Mouse (Mus musculus): Measurements from ENCODE around the gene Lhfpl5. TPM values are rescaled to one million over a fixed set of nuclear protein-coding genes. Genes with fewer than 3 reads are reported as not detected.

The Lhfpl5 gene
- total and polyA plus RNA-seq, 3 experiments: 0.08 TPM; not detected in 2

DNA sequence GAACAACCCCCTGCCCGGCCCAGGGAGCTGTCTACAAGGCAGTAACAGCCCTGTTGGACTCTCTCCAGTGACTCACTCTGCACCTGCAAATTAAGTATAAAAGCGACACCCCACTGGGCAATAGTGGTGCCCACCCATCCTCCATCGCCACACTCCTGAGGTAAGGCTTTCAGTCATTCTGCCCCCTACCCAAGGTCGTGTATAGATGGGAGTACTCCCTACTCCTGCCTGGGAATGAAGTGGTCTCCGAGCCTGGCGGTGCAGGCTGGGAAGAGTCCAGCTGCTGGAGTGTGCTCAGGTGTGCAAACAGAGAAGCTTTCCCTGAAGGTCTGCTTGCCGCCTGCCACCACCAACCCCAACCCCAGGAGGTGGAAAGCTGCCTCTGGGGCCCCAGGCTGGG lies 13.8 kb upstream of the Lhfpl5 start:
- dilution Hi-C loops (cut with MboI; ENCODE audit: extremely low pct_ligation_motif_present, extremely low pct_unique_long_range_greater_than_20kb, low sequenced_read_pairs) (no loop called here), in situ Hi-C loops (cut with MboI; ENCODE audit: low pct_ligation_motif_present, low pct_unique_long_range_greater_than_20kb, low sequenced_read_pairs) (no loop called here)
- no peak for DNase-seq (ENCODE audit: extremely low read depth)
- no peak overlapping the region for H3K4me3 ChIP-seq (replicated peaks in 1 of 3; ENCODE audit: low read depth in 2 of 3, low read length in 2 of 3, poor library complexity in 1 of 3)
- H3K79me2 ChIP-seq (replicated peaks; ENCODE audit: control insufficient read depth, extremely low read depth, insufficient read depth, poor library complexity, severe bottlenecking): no peaks in the 10 kb centered on the region
- H3K36me3 ChIP-seq (replicated peaks in 1 of 2; ENCODE audit: control insufficient read depth in 1 of 2, insufficient read depth in 1 of 2, low read length in 1 of 2): no peaks in the 10 kb centered on the region
- peaks cover 25% of the 10 kb centered on the region for H3K27me3 ChIP-seq (replicated peaks)
- H3K4me1 ChIP-seq (ENCODE audit: control insufficient read depth in 1 of 2, insufficient read depth in 2 of 2): peaks cover 0 to 16% of the 10 kb centered on the region in 2 experiments; a peak in 2 of 4 replicates
- peaks cover 3% of the 10 kb centered on the region for H3K9me3 ChIP-seq (replicated peaks; ENCODE audit: low read length)
- TF ChIP-seq EP300 (IDR thresholded peaks at IDR 0.05; ENCODE audit: low read length) (no peak), TBP (conservative IDR thresholded peaks at IDR 0.05; ENCODE audit: low read depth, low read length) (no peak), RAD21 (IDR thresholded peaks at IDR 0.05; ENCODE audit: low read depth, low read length) (no peak), HCFC1 (IDR thresholded peaks at IDR 0.05; ENCODE audit: low read depth, low read length) (no peak), KAT2A (IDR thresholded peaks at IDR 0.05; ENCODE audit: insufficient replicate concordance, low read length) (no peak), USF2 (conservative IDR thresholded peaks at IDR 0.05; ENCODE audit: low read depth, low read length) (no peak), NRF1 (IDR thresholded peaks at IDR 0.05; ENCODE audit: low read depth, low read length) (no peak), IRF4 (IDR thresholded peaks at IDR 0.05; ENCODE audit: low read depth, low read length) (no peak)
- H3K9ac ChIP-seq (ENCODE audit: insufficient read depth, low read depth): no peak overlapping the region
- H3K4me2 ChIP-seq (ENCODE audit: insufficient read depth, low read depth, poor library complexity, severe bottlenecking): no peak overlapping the region
- no peak overlapping the region for H3K27ac ChIP-seq (ENCODE audit: insufficient read depth, low read depth)

DNA sequence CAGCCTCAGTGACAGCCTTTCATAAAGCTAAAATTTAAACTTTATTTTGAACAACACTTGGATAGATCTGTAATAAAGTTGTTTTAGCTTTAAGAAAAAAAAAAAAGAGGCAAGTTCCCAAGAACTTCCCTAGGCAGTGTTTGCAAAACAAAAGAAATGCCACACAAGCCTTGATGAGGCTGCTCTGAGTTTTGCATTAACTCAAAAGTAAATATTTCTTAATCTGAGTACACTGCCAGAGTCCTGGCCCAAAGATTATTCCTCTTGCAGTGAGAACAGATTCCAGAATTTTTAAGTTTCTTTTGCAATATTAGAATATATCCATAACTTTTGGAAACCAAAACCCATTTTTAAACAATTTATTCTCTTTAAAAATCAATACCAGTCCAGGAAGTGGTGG lies 10.3 kb upstream of the Lhfpl5 start:
- Histone ChIP-seq H3K27me3 (replicated peaks) (peaks cover 16% of the 10 kb centered on the region), H3K9ac (ENCODE audit: insufficient read depth, low read depth) (no peak overlapping the region), H3K4me1 (ENCODE audit: control insufficient read depth in 1 of 2, insufficient read depth in 2 of 2) (no peaks in the 10 kb centered on the region), H3K4me3 (replicated peaks in 1 of 3; ENCODE audit: low read depth in 2 of 3, low read length in 2 of 3, poor library complexity in 1 of 3) (no peak overlapping the region), H3K36me3 (replicated peaks in 1 of 2; ENCODE audit: control insufficient read depth in 1 of 2, insufficient read depth in 1 of 2, low read length in 1 of 2) (no peaks in the 10 kb centered on the region), H3K9me3 (replicated peaks; ENCODE audit: low read length) (no peaks in the 10 kb centered on the region), H3K79me2 (replicated peaks; ENCODE audit: control insufficient read depth, extremely low read depth, insufficient read depth, poor library complexity, severe bottlenecking) (no peaks in the 10 kb centered on the region), H3K27ac (ENCODE audit: insufficient read depth, low read depth) (no peak overlapping the region), H3K4me2 (ENCODE audit: insufficient read depth, low read depth, poor library complexity, severe bottlenecking) (no peak overlapping the region)
- no peak for DNase-seq (ENCODE audit: extremely low read depth)
- dilution Hi-C loops (cut with MboI; ENCODE audit: extremely low pct_ligation_motif_present, extremely low pct_unique_long_range_greater_than_20kb, low sequenced_read_pairs) (no loop called here), in situ Hi-C loops (cut with MboI; ENCODE audit: low pct_ligation_motif_present, low pct_unique_long_range_greater_than_20kb, low sequenced_read_pairs) (no loop called here)
- no peak for TF ChIP-seq CHD1 (IDR thresholded peaks at IDR 0.05; ENCODE audit: low read depth, low read length)
- TF ChIP-seq ETS1 (conservative IDR thresholded peaks at IDR 0.05; ENCODE audit: low read depth, low read length): no peak

DNA sequence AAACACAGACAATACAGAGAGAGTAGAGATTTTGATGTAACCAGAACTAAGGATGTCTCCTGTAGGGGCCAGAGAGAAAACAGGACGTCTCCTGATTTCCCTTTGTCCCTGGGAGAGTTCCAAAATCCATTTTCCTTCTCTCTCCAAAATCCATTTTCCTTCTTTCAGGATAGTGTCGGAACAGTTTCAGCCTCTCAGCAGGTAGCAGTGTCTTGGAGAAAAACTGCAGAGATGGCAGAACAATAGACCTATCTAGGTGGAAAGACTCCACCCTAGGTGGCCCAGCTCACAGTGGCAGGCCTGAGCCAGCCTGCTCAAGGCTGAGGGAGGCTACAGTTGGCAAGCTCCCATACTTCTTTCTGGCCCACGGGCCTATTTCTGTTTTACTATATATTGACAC lies 7.9 kb upstream of the Lhfpl5 start:
- H3K9me3 ChIP-seq (replicated peaks; ENCODE audit: low read length): no peaks in the 10 kb centered on the region
- no peak overlapping the region for H3K4me3 ChIP-seq (replicated peaks in 1 of 3; ENCODE audit: low read depth in 2 of 3, low read length in 2 of 3, poor library complexity in 1 of 3)
- in situ Hi-C loops (cut with MboI; ENCODE audit: low pct_ligation_motif_present, low pct_unique_long_range_greater_than_20kb, low sequenced_read_pairs) (no loop called here), dilution Hi-C loops (cut with MboI; ENCODE audit: extremely low pct_ligation_motif_present, extremely low pct_unique_long_range_greater_than_20kb, low sequenced_read_pairs) (no loop called here)
- H3K27ac ChIP-seq (ENCODE audit: insufficient read depth, low read depth): no peak overlapping the region
- H3K4me2 ChIP-seq (ENCODE audit: insufficient read depth, low read depth, poor library complexity, severe bottlenecking): no peak overlapping the region
- H3K4me1 ChIP-seq (ENCODE audit: control insufficient read depth in 1 of 2, insufficient read depth in 2 of 2): peaks cover 0 to 5% of the 10 kb centered on the region in 2 experiments; a peak in 1 of 4 replicates
- H3K79me2 ChIP-seq (replicated peaks; ENCODE audit: control insufficient read depth, extremely low read depth, insufficient read depth, poor library complexity, severe bottlenecking): no peaks in the 10 kb centered on the region
- H3K9ac ChIP-seq (ENCODE audit: insufficient read depth, low read depth): no peak overlapping the region
- H3K27me3 ChIP-seq (replicated peaks): peaks cover 2% of the 10 kb centered on the region
- DNase-seq (ENCODE audit: extremely low read depth): no peak
- TF ChIP-seq JUN (IDR thresholded peaks at IDR 0.05; ENCODE audit: insufficient read depth, low read depth, low read length) (no peak), ZC3H11A (IDR thresholded peaks at IDR 0.05; ENCODE audit: low read depth, low read length) (no peak), ZMIZ1 (IDR thresholded peaks at IDR 0.05; ENCODE audit: low read depth, low read length) (no peak), BHLHE40 (IDR thresholded peaks at IDR 0.05; ENCODE audit: low read depth, low read length) (no peak), CTCF (conservative IDR thresholded peaks at IDR 0.05 in 1 of 2, IDR thresholded peaks at IDR 0.05 in 1 of 2; ENCODE audit: low read depth in 2 of 2, low read length in 2 of 2) (no peak), SMC3 (IDR thresholded peaks at IDR 0.05; ENCODE audit: low read depth, low read length) (no peak), GABPA (IDR thresholded peaks at IDR 0.05; ENCODE audit: insufficient replicate concordance, low read depth, low read length) (no peak), PAX5 (IDR thresholded peaks at IDR 0.05; ENCODE audit: low read length) (no peak), EP300 (IDR thresholded peaks at IDR 0.05; ENCODE audit: low read length) (no peak), ELF1 (IDR thresholded peaks at IDR 0.05; ENCODE audit: low read depth, low read length) (no peak), MAFK (IDR thresholded peaks at IDR 0.05; ENCODE audit: insufficient replicate concordance, low read length) (no peak), RAD21 (IDR thresholded peaks at IDR 0.05; ENCODE audit: low read depth, low read length) (no peak), ZKSCAN1 (IDR thresholded peaks at IDR 0.05; ENCODE audit: borderline replicate concordance, low read depth, low read length) (no peak), USF2 (conservative IDR thresholded peaks at IDR 0.05; ENCODE audit: low read depth, low read length) (no peak), ZNF384 (IDR thresholded peaks at IDR 0.05; ENCODE audit: low read depth, low read length) (no peak), NELFE (IDR thresholded peaks at IDR 0.05; ENCODE audit: low read depth, low read length) (no peak), CHD2 (IDR thresholded peaks at IDR 0.05; ENCODE audit: low read length) (no peak), E2F4 (IDR thresholded peaks at IDR 0.05; ENCODE audit: insufficient replicate concordance, low read depth, low read length) (no peak)
- no peaks in the 10 kb centered on the region for H3K36me3 ChIP-seq (replicated peaks in 1 of 2; ENCODE audit: control insufficient read depth in 1 of 2, insufficient read depth in 1 of 2, low read length in 1 of 2)

Measured in CH12.LX (cell line).